Mouse (Mus musculus) c-Kit-positive CD71-positive TER-119-positive erythroid progenitor cells, embryonic 14.5 days (primary cell): ENCODE results near the gene Gchfr.

ENCODE experiments used
- DNase-seq: peaks from one replicate; pipeline ENCODE4 v3.0.0-alpha.2; 2013; ENCODE audit warnings: low spot score

Gene Gchfr

DNA sequence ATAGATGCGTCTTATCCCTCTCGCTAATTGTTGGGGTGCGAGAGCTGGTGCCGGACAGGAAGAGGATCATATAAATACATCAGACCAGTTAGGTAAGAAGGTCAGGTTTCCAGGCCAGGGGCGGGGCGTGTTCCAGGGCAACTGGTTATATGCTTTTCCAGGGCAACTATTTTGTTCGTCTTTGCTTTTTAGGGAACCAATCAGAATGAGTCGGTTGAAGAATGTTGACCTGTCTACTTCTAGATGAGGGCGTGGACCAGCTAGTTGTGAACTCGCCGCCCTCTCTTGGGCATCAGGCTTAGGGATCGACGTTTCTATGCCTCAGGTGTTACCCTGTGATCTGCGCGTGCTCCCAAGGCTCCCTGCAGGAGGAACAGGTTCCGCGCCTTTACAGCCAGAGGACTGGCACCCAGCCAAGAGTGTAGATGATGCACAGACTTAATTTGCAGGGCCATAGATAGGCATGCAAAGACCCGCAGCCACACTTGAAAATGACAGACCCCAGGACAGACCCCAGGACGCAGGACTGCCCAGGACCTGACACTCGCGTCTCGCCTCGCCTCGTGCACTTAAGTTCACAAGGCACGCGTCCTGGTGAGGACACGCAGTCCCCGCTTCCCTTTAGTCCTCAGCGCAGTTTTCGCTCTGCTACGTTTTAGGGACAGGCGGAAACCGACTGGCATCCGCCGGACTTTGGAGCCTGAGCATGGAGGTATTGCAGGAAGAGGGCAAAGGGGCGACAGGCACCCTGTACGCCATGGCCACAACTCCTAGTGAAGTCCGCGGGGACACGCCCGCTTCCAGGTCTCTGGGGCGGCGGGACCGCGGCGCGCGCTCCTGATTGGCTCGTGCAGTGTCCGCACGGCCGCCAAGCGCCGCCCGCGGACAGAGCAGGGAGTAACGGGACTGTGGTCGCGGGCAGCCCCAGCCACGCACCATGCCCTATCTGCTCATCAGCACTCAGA lies at the start of gene Gchfr:
TSS of gene Gchfr (plus strand) at position 873 of the 965 bp plus-strand sequence.
- DNase-seq: peak; percentile 31

DNA sequence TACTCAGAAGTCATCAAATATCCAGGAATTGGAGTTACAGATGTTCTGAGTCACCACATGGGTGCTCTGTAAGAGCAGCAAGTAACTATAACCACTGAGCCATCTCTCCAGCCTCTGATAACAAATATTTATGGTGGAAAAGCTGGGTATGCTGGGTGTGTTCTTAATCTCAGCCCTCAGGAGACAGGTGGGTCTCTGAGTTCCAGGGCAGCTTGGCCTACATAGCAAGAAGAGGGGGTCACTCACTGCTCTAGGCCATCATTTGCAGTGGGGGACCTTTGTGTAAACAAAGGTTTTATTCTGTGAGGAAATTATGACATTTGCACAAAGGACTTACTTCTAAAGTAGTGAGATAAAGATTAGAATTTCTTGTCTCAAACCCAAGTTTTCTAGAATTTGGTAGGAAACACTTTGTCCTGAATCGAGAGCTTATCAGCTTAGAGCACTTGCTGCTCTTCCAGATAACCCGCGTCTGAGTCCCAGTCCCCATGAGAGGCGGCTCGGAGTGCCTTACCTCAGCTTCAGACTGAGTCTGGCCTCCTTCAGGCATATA lies 31.2 kb upstream of the Gchfr start:
- DNase-seq: peak; percentile 83

- DNase-seq: no peak
Measured at GRCm38 (mm10) chr2:119145199-119145598, 22.4 kb upstream of the Gchfr start.

DNA sequence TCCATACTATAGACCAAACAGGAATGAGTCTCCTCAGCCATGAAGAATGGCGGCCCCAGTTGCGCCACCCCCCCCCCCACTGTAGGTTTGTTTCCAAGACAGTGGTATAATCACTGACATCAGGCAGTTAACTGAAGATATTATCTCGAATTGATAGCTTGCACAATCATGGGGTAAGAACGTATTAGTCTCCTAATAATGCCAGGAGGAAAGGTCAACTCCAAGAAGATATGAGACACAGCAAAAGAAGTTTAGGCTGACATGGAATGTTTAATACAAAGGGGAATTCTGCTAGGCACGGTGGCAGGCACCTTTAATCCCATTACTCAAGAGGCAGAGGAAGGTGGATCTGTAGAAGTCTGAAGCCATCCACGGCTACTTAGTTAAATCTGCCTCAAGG lies 21.1 kb upstream of the Gchfr start:
- DNase-seq: no peak

DNA sequence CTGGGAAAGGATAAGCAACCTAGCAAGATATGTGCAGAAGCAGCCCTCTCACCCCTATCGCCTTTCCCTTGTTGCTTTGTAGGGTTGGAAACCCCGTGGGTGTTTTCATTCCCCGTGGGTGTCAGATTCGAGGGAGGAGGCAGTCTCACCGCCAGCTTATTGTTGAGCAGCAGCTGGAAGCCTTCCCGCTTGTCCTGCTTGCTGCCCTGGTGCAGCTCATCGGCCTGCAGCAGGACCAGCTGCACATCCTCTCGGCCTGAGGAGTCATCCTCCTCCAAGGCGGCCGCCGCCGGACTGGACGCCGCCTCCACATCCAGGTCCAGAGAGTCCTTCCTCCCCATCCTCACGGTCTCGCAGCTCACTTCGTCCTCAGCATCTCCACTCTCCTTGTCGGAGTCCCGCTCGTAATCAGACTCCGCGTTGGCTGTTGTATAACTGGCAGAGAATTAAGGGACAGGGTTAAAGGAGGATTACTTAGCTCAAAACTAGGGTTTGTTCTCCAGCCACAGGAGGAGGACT lies 20.4 kb upstream of the Gchfr start:
- DNase-seq: no peak

- no peak for DNase-seq
Measured at GRCm38 (mm10) chr2:119147775-119148174, 19.8 kb upstream of the Gchfr start.

DNA sequence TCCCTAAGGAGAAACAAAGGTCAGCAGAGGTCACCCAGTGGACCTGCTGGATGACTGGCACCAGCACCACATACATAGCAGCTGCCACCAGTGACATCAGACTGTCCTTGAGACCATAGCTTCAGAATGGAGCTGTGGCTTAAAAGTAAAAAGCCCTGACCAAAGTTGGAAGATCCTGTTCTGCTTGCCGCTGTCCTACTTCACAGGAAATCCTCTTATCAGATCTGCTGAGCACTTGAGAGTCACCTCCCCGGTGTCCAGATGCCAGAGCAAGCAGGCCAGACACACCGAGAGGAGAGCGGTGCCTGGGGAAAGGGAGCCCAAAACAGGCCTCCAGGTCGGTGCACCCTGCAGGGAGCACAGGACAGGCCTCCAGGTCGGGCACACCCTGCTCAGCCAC lies 15.3 kb upstream of the Gchfr start:
- no peak for DNase-seq

DNA sequence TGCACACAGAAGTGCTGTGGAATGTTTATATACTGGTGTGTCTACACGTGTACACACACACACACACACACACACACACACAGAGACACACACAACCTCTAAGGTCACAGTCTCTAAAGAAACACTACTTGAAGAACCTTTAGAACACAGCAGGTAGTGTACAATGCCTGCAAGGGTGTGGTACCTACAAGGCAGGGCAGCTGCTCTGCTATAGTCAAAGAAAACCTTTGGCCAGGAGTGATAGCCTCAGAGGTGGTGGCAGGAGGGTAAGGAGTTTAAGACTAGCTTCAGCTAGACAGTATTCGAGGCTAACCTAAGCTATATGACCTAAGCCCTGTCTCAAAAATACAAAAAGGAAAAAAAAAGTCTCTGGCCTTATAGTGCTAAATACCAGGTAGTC lies 12.9 kb upstream of the Gchfr start:
- DNase-seq: no peak

DNA sequence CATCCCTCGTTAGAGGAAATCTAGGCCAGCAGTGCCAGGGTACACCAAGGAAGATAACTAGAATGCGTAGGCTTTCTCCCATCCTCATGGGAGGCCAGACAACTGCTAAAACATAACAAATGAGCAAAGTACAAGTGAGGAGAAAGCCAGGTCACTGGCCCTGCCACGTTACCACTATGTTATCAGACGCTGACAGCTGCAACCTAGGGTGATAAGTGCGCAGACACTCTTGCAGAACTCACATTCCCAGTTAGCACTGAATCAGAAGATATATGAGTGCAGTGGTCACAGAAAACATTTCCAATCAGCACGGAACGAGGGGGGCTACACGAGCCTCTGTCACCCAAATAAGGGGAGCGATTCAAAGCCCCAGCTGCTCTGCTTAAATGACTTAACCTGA lies 12.2 kb upstream of the Gchfr start:
- DNase-seq: peak; percentile 91

DNA sequence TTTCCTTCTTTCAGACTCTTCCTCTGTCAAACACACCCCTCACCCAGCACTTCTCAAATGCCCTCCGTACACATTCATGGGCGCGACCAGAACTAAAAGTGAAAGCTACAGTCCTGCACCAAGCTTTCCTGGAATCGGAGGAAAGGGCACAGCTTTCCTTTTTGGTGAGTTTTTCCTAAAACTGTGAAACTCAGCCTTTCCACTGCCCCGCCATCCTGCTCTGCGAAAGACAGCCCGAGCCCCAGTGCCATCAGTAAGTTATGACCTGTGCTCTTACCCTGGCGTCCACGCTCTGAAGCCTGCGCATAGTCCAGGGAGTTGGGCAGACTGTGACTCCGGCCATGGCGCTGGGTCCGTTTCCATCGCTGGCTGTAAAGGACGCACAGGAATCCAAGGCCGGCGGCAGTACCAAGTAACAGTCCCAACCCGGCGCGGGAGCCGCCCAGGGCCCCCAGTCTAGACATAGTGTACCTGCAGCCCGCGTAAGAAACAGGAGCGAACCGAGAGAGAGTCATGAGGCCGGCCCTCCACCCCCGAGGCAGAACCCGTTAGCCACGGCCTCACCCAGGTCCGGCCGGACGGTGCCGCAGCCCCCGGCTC lies 11.4 kb upstream of the Gchfr start:
- peak; percentile 38 for DNase-seq

GRCm38 (mm10) chr2:119156681-119157572 lies 10.6 kb upstream of the Gchfr start, which contains the start of gene Rmdn3:
Gene Rmdn3 (minus strand): TSS chr2:119157034.
- peak; percentile 94 for DNase-seq

DNA sequence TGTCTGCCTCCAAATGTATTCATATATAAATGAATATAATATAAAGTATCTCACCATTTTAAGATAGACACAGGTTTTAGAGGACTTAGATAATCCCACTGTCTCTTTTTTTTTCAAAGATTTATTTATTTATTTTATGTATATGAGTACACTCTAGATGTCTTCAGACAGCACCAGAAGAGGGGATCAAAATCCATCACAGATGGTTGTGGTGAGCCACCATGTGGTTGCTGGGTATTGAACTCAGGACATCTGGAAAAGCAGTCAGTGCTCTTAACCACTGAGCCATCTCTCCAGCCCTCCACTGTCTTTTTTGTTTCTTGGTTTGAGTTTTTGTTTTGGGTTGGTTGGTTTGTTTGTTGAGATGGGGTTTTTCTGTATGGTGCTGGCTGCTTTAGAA lies 9.7 kb upstream of the Gchfr start:
- DNase-seq: no peak

- DNase-seq: no peak
Measured at GRCm38 (mm10) chr2:119161247-119161646, 6.3 kb upstream of the Gchfr start.

DNA sequence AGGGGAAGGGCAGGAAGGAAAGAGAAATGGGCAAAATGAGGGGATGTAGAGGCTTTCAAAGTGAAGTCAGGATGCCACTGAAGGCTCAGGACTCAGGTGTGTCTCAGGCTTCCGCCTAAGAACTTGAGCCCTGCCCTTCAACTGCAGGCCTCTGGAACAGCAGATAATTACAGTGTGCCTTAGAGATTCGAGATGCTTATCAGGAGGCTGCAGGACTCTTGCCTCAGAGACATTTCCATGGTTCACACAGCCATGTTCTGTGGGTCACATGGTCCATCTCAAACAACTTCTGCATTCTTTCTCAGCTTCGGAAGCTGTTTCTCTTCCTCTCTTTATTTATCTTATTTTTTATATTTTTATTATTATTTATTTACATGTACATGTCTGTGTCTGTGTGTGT lies 4.4 kb upstream of the Gchfr start:
- peak; percentile 60 for DNase-seq

DNA sequence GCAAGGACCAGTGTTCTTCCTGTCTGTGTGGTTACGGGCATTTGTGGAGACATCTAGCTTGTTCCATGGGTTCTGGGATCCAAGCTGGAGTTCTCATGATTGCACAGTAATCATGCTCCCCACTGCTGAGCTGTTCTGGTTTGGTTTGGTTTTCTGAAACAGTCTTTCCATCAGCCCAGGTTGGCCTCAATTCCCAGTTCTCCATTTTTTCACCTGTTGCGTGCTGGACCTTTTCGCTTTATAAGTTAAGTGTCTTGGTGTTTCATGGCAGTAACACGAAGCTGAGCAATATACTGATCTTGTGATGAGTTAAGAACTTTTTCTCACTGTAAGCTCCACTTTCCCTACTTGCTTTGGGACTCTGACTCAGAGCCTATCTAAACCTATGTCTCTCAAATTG lies 3.6 kb upstream of the Gchfr start:
- no peak for DNase-seq

DNA sequence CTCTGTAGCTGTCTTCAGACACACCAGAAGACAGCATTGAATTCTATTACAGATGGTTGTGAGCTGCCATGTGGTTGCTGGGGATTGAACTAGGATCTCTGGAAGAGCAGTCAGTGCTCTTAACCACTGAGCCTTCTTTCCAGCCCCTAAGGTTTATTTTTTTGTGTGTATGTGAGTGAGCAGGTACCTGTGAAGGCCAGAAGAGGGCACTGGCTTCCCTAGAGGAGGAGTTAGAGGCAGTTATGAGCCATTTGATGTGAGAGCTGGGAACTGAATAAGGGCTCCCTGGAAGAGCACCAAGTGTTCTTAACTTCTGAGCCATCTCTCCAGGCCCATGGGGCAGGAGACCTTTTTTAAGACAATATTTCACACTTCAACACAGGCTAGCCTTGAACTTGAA lies 2.2 kb upstream of the Gchfr start:
- DNase-seq: no peak

DNA sequence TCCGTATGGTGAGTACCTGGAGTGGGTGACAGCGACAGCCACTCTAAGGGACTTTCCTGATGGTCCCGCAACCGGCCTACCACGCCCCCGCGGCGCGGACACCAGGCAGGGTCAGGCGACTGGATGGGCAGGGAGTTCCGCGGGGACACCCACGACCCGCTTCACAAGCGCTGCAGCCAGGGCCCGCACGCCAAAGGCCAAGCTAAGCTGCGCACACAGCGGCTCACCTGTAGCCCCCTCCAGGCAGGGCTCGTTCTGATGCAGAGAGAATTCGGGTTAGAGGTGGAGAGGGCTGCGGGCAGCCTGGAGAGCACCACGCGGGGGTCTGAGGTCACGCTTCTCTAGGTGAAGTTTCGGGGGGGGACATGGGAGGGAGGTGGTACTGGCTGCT lies 288 bp downstream of the Gchfr start:
- no peak for DNase-seq

- DNase-seq: no peak
Measured at GRCm38 (mm10) chr2:119170282-119170681, 2.7 kb downstream of the Gchfr start.

DNA sequence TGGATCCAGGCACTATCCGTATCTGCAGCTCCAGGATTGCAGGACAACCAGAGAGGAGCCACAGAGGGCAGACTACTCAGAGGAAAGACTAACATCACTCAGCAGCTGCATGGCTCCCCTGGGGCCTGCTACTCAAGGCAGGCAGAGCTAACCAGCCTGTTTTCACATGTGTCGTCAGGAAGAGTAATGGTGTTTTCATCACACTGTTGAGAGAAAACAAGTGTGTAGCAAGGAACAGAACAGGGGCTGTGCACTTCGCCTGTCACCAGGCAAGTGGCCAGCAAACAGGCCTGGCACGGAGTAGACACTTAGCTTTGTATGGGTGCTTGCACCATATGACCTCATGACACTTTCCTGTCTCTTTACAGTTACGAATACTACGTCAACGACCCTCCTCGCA lies 4.0 kb downstream of the Gchfr start:
- no peak for DNase-seq

- no peak for DNase-seq
Measured at GRCm38 (mm10) chr2:119172446-119172845, 4.9 kb downstream of the Gchfr start.

GRCm38 (mm10) chr2:119172862-119173576 lies 5.4 kb downstream of the Gchfr start:
- DNase-seq: peak; percentile 53
